Mouse (Mus musculus) kidney, adult 2 months (tissue): ENCODE measurements at regions not wholly inside any gene's neighbourhood (a gene's known extent, or its start where the extent isn't known, plus 50 kb on each side); places are given as distances from the start of the nearest gene placed in this dataset.

Experiments
- CTCF ChIP-seq: fragments of 200-500 bp; conservative IDR thresholded peaks from 2 replicates; pipeline ENCODE4 v1.5.1; 2011; ENCODE audit warnings: low read depth, mild to moderate bottlenecking, control low read depth, low read length, moderate library complexity, mixed read lengths; ENCODE audit not compliant: insufficient read depth, insufficient read length
- POLR2A ChIP-seq: fragments of 200-500 bp; IDR thresholded peaks from one replicate; pipeline ENCODE4 v1.6.1; 2011; ENCODE audit warnings: low read depth, low read length, control low read depth

DNA sequence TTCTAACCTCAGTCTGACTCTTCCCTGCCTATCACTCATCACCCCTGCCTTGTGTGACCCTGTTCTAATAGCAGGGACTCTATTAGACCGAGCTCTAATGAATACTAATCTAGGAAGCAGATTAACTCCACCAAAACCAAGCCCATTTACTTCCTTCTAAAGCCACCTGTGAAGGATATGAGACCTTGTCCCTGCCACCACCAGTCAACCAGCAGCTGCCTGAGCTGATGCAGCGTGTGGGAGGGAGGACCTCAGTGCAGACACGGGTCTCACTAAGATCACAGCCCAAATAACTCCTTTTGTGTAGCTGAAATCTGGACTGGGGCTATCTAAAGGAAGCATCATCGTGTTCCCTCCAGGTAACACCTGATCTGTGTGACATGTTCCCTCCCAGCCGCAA is 152.4 kb downstream of the Abcc12 start:
- TF ChIP-seq CTCF (no peak), POLR2A (no peak)
